Mouse (Mus musculus) spleen, adult 2 months (tissue): ENCODE results near the gene Ppm1h.

Source experiments
- CTCF ChIP-seq: fragments of 200-500 bp; IDR thresholded peaks from 2 replicates; pipeline ENCODE4 v1.5.1; 2011; ENCODE audit warnings: mild to moderate bottlenecking, inconsistent platforms; ENCODE audit not compliant: insufficient read depth, insufficient read length, insufficient replicate concordance; ENCODE audit errors: extremely low read depth
- POLR2A ChIP-seq: fragments of 200-500 bp; IDR thresholded peaks from 2 replicates; pipeline ENCODE4 v1.6.1; 2011; ENCODE audit warnings: low read depth, low read length, inconsistent platforms

GRCm38 (mm10) chr10:122774169-122774568, 95.6 kb downstream of the Ppm1h start:
- TF ChIP-seq CTCF (no peak), POLR2A (no peak)
